Mouse (Mus musculus) kidney, postnatal 0 days (tissue): ENCODE data around the gene Mien1. TPM values are rescaled to one million over a fixed set of nuclear protein-coding genes. Genes with fewer than 3 reads are reported as not detected.

Experiments
- ATAC-seq: fragments of 200-750 bp; cut with Nextera tagmentation; replicated peaks from 2 replicates; pipeline ENCODE4 v1.8.0; 2017; ENCODE audit warnings: low read depth, moderate number of reproducible peaks, moderate TSS enrichment, moderate library complexity; ENCODE audit not compliant: low FRiP score
- DNase-seq: peaks from one replicate; pipeline ENCODE4 v3.0.0-alpha.2; 2016; ENCODE audit warnings: low spot score
- H3K27ac ChIP-seq: fragments of 300-500 bp; sonication (generic); 2 replicates; pipeline ENCODE4 v1.5.1; 2014; ENCODE audit warnings: mild to moderate bottlenecking
- H3K27me3 ChIP-seq: fragments of 300-500 bp; sonication (generic); 2 replicates; pipeline ENCODE4 v1.6.1; 2014; ENCODE audit warnings: low read length, mixed read lengths; ENCODE audit not compliant: insufficient read depth
- H3K36me3 ChIP-seq: fragments of 300-500 bp; sonication (generic); 2 replicates; pipeline ENCODE4 v1.6.1; 2014; ENCODE audit warnings: low read length, mixed read lengths; ENCODE audit not compliant: insufficient read depth
- H3K4me1 ChIP-seq: fragments of 300-500 bp; sonication (generic); replicated peaks from 2 replicates; pipeline ENCODE4 v1.6.1; 2014; ENCODE audit warnings: antibody characterized with exemption, low read length, mixed read lengths; ENCODE audit not compliant: insufficient read depth
- H3K4me2 ChIP-seq: fragments of 300-500 bp; sonication (generic); 2 replicates; pipeline ENCODE4 v1.6.1; 2014; ENCODE audit warnings: mild to moderate bottlenecking, low read length, moderate library complexity, mixed read lengths
- H3K4me3 ChIP-seq: fragments of 300-500 bp; sonication (generic); replicated peaks from 2 replicates; pipeline ENCODE4 v1.5.1; 2014; ENCODE audit warnings: low read depth, low read length
- H3K9ac ChIP-seq: fragments of 300-500 bp; sonication (generic); 2 replicates; pipeline ENCODE4 v1.6.1; 2014; ENCODE audit warnings: low read depth, low read length
- H3K9me3 ChIP-seq: fragments of 300-500 bp; sonication (generic); replicated peaks from 2 replicates; pipeline ENCODE4 v1.6.1; 2016; ENCODE audit warnings: low read length, inconsistent platforms, mixed read lengths
- CTCF ChIP-seq: IDR thresholded peaks from 2 replicates; pipeline ENCODE4 v1.5.1; 2016; ENCODE audit warnings: antibody characterized with exemption, low read depth, mild to moderate bottlenecking, moderate library complexity
- WGBS: fragments of 180-500 bp; shearing (Covaris S2); extraction: QIAGEN DNeasy Blood & Tissue Kit; methylation state at CpG from one replicate; pipeline ENCODE4 v1.1.7; 2014; 5-methylcytosine and 5-hydroxymethylcytosine counted together
- polyA plus RNA-seq: library from polyadenylated mRNA; unstranded; fragments of >200 nt; fragmentation: Nextera tagmentation; extraction: Ambion mirVana; gene quantifications from 2 replicates; pipeline ENCODE4 v1.2.1, GENCODE M21; 2015

The Mien1 gene
- polyA plus RNA-seq, 1 experiment from 2014 or later = 155 TPM

GRCm38 (mm10) chr11:98447475-98447834, 8.7 kb upstream of the Mien1 start:
- Histone ChIP-seq H3K4me2 (peak overlapping the region; percentile 54), H3K9me3 (no peaks in the 10 kb centered on the region), H3K27ac (peak overlapping the region; percentile 96), H3K9ac (peak overlapping the region; percentile 66), H3K4me1 (peaks cover 6% of the 10 kb centered on the region; the same call in 1 of the 2 replicates), H3K27me3 (no peaks in the 10 kb centered on the region), H3K36me3 (0 out of 2 replicates have a peak, but pooled peaks cover 6% of the 10 kb centered on the region), H3K4me3 (peak overlapping the region; percentile 42)
- 9% methylated on average over 7 of the region's 7 CpGs for WGBS
- ATAC-seq (no peak), DNase-seq (no peak)
- TF ChIP-seq CTCF = no peak

GRCm38 (mm10) chr11:98446562-98447474, 8.0 kb upstream of the Mien1 start:
- no peak for TF ChIP-seq CTCF
- Histone ChIP-seq H3K4me1 (peaks cover 6% of the 10 kb centered on the region; the same call in 1 of the 2 replicates), H3K9me3 (no peaks in the 10 kb centered on the region), H3K9ac (peak overlapping the region; percentile 66), H3K27ac (peak overlapping the region; percentile 96), H3K4me2 (peak overlapping the region; percentile 54), H3K4me3 (peak overlapping the region; percentile 42), H3K27me3 (no peaks in the 10 kb centered on the region), H3K36me3 (0 out of 2 replicates have a peak, but pooled peaks cover 6% of the 10 kb centered on the region)
- ATAC-seq = peak; percentile 77
- WGBS = 2% methylated on average over 33 of the region's 33 CpGs
- DNase-seq = peak; percentile 74

- ATAC-seq = no peak
- peak; percentile 69 for DNase-seq
- Histone ChIP-seq H3K27me3 (no peaks in the 10 kb centered on the region), H3K4me3 (peak within 1 kb of the TSS; percentile 42), H3K27ac (peak within 1 kb of the TSS; percentile 96), H3K36me3 (0 out of 2 replicates have a peak, but pooled peaks cover 4% of the 10 kb centered on the region), H3K9ac (peak within 1 kb of the TSS; percentile 66), H3K4me2 (peak within 1 kb of the TSS; percentile 54), H3K9me3 (no peaks in the 10 kb centered on the region), H3K4me1 (peaks cover 6% of the 10 kb centered on the region; the same call in 1 of the 2 replicates)
- 6% methylated on average over 5 of the region's 5 CpGs for WGBS
- no peak for TF ChIP-seq CTCF
Observed at GRCm38 (mm10) chr11:98446213-98446561, 7.4 kb upstream of the Mien1 start, which contains the start of gene Grb7. Gene Grb7 (plus strand): TSS chr11:98446394.

GRCm38 (mm10) chr11:98445679-98446078, 6.9 kb upstream of the Mien1 start:
- Histone ChIP-seq H3K4me1 (peaks cover 6% of the 10 kb centered on the region; the same call in 1 of the 2 replicates), H3K4me3 (no peak overlapping the region), H3K4me2 (no peak overlapping the region), H3K36me3 (no peaks in the 10 kb centered on the region), H3K27me3 (no peaks in the 10 kb centered on the region), H3K9ac (no peak overlapping the region), H3K9me3 (no peaks in the 10 kb centered on the region), H3K27ac (peak overlapping the region; percentile 96)
- TF ChIP-seq CTCF = no peak
- ATAC-seq (no peak), DNase-seq (no peak)
- 34% methylated on average over 4 of the region's 4 CpGs for WGBS

GRCm38 (mm10) chr11:98445238-98445637, 6.4 kb upstream of the Mien1 start:
- Histone ChIP-seq H3K4me2 (no peak overlapping the region), H3K27ac (peak overlapping the region; percentile 96), H3K4me1 (peaks cover 6% of the 10 kb centered on the region; the same call in 1 of the 2 replicates), H3K27me3 (no peaks in the 10 kb centered on the region), H3K9ac (no peak overlapping the region), H3K4me3 (no peak overlapping the region), H3K9me3 (no peaks in the 10 kb centered on the region), H3K36me3 (no peaks in the 10 kb centered on the region)
- ATAC-seq = no peak
- DNase-seq = no peak
- no peak for TF ChIP-seq CTCF
- 25% methylated on average over 1 of the region's 1 CpGs for WGBS

- no peaks in the 10 kb centered on the region for H3K9me3 ChIP-seq
- no peak overlapping the region for H3K9ac ChIP-seq
- H3K27ac ChIP-seq = no peak overlapping the region
- peaks cover 6% of the 10 kb centered on the region; the same call in 1 of the 2 replicates for H3K4me1 ChIP-seq
- TF ChIP-seq CTCF = 0 out of 2 replicates have a peak, but pooled peaks have one; percentile 19
- no peak overlapping the region for H3K4me2 ChIP-seq
- no peaks in the 10 kb centered on the region for H3K27me3 ChIP-seq
- H3K4me3 ChIP-seq = no peak overlapping the region
- ATAC-seq (no peak), DNase-seq (no peak)
- H3K36me3 ChIP-seq = no peaks in the 10 kb centered on the region
- WGBS = 96% methylated on average over 1 of the region's 1 CpGs
Observed at GRCm38 (mm10) chr11:98443688-98444087, 4.9 kb upstream of the Mien1 start.
